Mouse (Mus musculus) lung, postnatal 36 days (tissue): Measurements from ENCODE around the gene Per1.

Source experiments
- DNase-seq: peaks from one replicate; pipeline ENCODE4 v3.0.0; 2022; ENCODE audit warnings: mixed read lengths

The Per1 gene

GRCm38 (mm10) chr11:69135361-69135760 is 40.3 kb downstream of the Per1 start:
- DNase-seq: no peak

- DNase-seq: no peak
Observed at GRCm38 (mm10) chr11:69147546-69147945, 52.5 kb downstream of the Per1 start.

DNA sequence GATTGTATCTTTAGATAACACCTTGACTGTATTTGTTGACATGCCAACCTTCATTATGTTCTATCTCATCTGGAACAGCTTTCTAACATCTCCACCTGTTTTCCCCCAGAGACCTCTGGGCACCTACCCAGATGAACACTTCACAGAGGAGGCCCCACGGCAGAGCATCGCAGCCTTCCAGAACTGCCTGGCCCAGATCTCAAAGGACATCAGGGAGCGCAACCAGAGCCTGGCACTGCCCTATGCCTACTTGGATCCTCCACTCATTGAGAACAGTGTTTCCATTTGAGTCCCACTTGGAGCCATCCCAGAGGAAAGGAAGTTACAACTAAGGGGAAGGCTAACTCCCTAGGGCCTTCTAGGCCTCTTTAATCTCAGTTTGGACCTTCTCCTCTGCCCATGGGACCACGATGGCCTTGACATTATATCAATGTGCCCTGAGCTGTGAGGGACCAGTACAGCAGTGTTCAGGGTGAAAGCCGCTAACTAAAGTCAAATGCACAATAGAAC is 53.5 kb downstream of the Per1 start:
- no peak for DNase-seq

GRCm38 (mm10) chr11:69149728-69150127 is 54.7 kb downstream of the Per1 start:
- DNase-seq: no peak

DNA sequence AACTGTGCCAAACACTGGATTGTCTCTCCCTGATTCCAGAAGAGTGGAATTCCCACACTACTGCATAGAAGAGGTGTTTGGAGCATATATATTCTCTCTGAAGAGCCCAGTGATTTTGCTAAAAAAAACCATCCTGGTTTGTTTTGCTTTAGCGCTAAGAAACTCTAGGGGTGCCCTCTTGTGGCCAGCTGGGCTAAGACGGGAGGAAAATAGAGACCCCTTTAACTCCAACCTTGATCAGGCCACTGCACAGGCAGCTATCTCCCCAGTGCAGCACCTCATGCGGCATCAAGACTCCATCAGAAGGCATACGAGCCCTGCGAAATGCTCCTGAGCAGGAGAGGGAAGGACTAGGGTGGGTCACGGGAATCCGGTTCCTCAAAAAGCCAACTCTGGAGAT is 55.4 kb downstream of the Per1 start:
- peak; percentile 84 for DNase-seq

GRCm38 (mm10) chr11:69151004-69151403 is 56.0 kb downstream of the Per1 start:
- no peak for DNase-seq

- DNase-seq: no peak
Observed at GRCm38 (mm10) chr11:69153831-69154230, 58.8 kb downstream of the Per1 start.

DNA sequence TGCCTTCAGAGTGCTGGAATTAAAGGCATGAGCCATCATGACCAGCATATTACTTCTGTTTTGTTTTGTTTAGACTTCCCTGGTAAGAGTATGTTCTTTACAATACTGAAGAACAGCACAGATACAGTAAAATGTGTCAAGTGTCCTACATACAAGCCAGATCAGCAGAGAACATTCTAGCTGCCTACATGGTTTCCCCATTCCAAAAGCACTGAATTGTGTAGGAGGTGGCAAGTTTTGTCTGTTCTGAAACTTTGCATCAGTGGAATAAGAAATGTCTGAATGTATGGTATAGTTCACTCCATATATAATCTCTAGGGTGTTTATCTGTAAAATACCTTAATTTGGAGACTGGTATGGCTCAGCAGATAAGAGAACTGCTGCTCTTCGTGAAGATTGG is 60.3 kb downstream of the Per1 start:
- no peak for DNase-seq

GRCm38 (mm10) chr11:69156800-69157199 is 61.8 kb downstream of the Per1 start, which contains the start of gene Alox12b:
Alox12b (plus strand) TSS chr11:69156989.
- DNase-seq: no peak
